ENCODE assay signal across 20 mouse cellular contexts in genomic region chr15:91263926-91264325, GRCm38 (mm10).
A peak's percentile ranks its signal among the peaks of the same experiment; 100 is the strongest.
DNase-seq lines count a peak whose midpoint lies in the region; ATAC-seq and TF ChIP-seq lines count a peak whose summit lies in the region.
"Had no signal": no experiment of that assay in that cellular context is flagged by ENCODE, and none has a peak within 500 bp of the region (broad histone marks: within the 10 kb centered on the region; RNA-seq: fewer than 3 reads in every experiment).

No protein-coding gene starts in this region.

- DNase-seq in ES-CJ7 (ENCODE audit: low read depth, low spot score), result peak; percentile 51
- DNase-seq in ES-E14 (ENCODE audit: low read depth, low spot score), result peak; percentile 25
- peak; percentile 58 for DNase-seq in ZHBTc4 (ENCODE audit: low read depth, low spot score)
- DNase-seq in limb, embryonic 10.5 days (ENCODE audit: low spot score), result no peak
- DNase-seq: adrenal gland, adult 2 months; adrenal gland, postnatal 10 days; adrenal gland, postnatal 25 days; cerebellum, adult 11 months; cerebellum, adult 18-20 months; cerebellum, adult 8-10 months; cerebellum, adult 9-11 months; cerebellum, postnatal 14 days; cerebellum, postnatal 36 days; embryo, embryonic 11 days had no signal

- 89% methylated on average over 1 of the region's 1 CpGs for WGBS in limb, embryonic 10.5 days

- H3K27me3 ChIP-seq in limb, embryonic 10.5 days (ENCODE audit: low read depth, poor library complexity, severe bottlenecking), result no peaks in the 10 kb centered on the region
- H3K27me3 ChIP-seq: embryonic facial prominence, embryonic 12.5 days; forebrain, embryonic 12.5 days had no signal

- H3K9ac ChIP-seq in ES-E14 (ENCODE audit: insufficient read depth, low read depth, low read length, poor library complexity, severe bottlenecking), result no peak overlapping the region
- H3K9ac ChIP-seq: embryonic facial prominence, embryonic 12.5 days; forebrain, embryonic 12.5 days had no signal

- no peak overlapping the region for H3K27ac ChIP-seq in ES-E14 (ENCODE audit: insufficient read depth, low read depth, low read length, poor library complexity, severe bottlenecking)
- no peak overlapping the region for H3K27ac ChIP-seq in limb, embryonic 10.5 days
- H3K27ac ChIP-seq: embryonic facial prominence, embryonic 12.5 days; forebrain, embryonic 10.5 days; forebrain, embryonic 12.5 days had no signal

- peaks cover 3 to 5% of the 10 kb centered on the region in 2 experiments; a peak in 1 of 4 replicates for H3K4me1 ChIP-seq in ES-E14 (ENCODE audit: control insufficient read depth in 2 of 2, insufficient read depth in 2 of 2, low read length in 2 of 2, poor library complexity in 1 of 2)
- H3K4me1 ChIP-seq in limb, embryonic 10.5 days, result no peaks in the 10 kb centered on the region
- H3K4me1 ChIP-seq: embryonic facial prominence, embryonic 12.5 days; forebrain, embryonic 10.5 days; forebrain, embryonic 12.5 days had no signal

- no peaks in the 10 kb centered on the region for H3K9me3 ChIP-seq in ES-E14 (ENCODE audit: control insufficient read depth, insufficient read depth, low read depth, low read length)
- no peaks in the 10 kb centered on the region for H3K9me3 ChIP-seq in limb, embryonic 10.5 days (replicated peaks)
- H3K9me3 ChIP-seq: embryonic facial prominence, embryonic 12.5 days; forebrain, embryonic 10.5 days; forebrain, embryonic 12.5 days had no signal

- H3K4me3 ChIP-seq in ES-E14 (ENCODE audit: insufficient read depth in 1 of 2, low read depth in 1 of 2, low read length in 2 of 2, poor library complexity in 1 of 2, severe bottlenecking in 1 of 2), result no peak overlapping the region
- no peak overlapping the region for H3K4me3 ChIP-seq in limb, embryonic 10.5 days
- H3K4me3 ChIP-seq: embryonic facial prominence, embryonic 12.5 days; forebrain, embryonic 10.5 days; forebrain, embryonic 12.5 days had no signal

- H3K36me3 ChIP-seq in ES-E14 (ENCODE audit: control insufficient read depth, insufficient read depth, low read length, poor library complexity, severe bottlenecking), result no peaks in the 10 kb centered on the region
- H3K36me3 ChIP-seq in limb, embryonic 10.5 days, result no peaks in the 10 kb centered on the region
- H3K36me3 ChIP-seq: embryonic facial prominence, embryonic 12.5 days; forebrain, embryonic 10.5 days; forebrain, embryonic 12.5 days had no signal

- no peak for ATAC-seq in erythroid progenitor cell, adult 5-6 weeks (replicated peaks; ENCODE audit: low FRiP score, poor library complexity, severe bottlenecking)
- ATAC-seq: forebrain, embryonic 14.5 days; forebrain, embryonic 16.5 days had no signal

- in situ Hi-C loops in ES-E14 (cut with MboI; ENCODE audit: low sequenced_read_pairs in 2 of 2, unreplicated experiment in 2 of 2), result no loop called here

TF ChIP-seq in ES-E14, 5 proteins besides CTCF, POLR2A, EP300 and RAD21:
- no peak for TF ChIP-seq CHD2 (IDR thresholded peaks at IDR 0.05; ENCODE audit: low read depth, low read length)
- no peak for TF ChIP-seq MAFK (IDR thresholded peaks at IDR 0.05; ENCODE audit: insufficient read depth, low read depth, low read length)
- TF ChIP-seq ZC3H11A (IDR thresholded peaks at IDR 0.05; ENCODE audit: borderline replicate concordance, low read depth, low read length), result no peak
- no peak for TF ChIP-seq HCFC1 (IDR thresholded peaks at IDR 0.05; ENCODE audit: borderline replicate concordance, insufficient read depth, low read length)
- no peak for TF ChIP-seq ZNF384 (IDR thresholded peaks at IDR 0.05; ENCODE audit: low read depth, low read length)
